Mouse (Mus musculus): ENCODE data around the gene Banf2. TPM values are rescaled to one million over a fixed set of nuclear protein-coding genes. Genes with fewer than 3 reads are reported as not detected.
A peak's percentile ranks its signal among the peaks of the same experiment; 100 is the strongest.

Banf2 gene
- polyA plus RNA-seq, 1 experiment, result not detected

GRCm38 (mm10) chr2:144094721-144095120 lies 61.9 kb downstream of the Banf2 start:
- no peak overlapping the region for H3K27ac ChIP-seq (ENCODE audit: insufficient read depth, low read depth, low read length)
- H3K27me3 ChIP-seq (replicated peaks; ENCODE audit: control insufficient read depth, insufficient read depth, low read length), result no peaks in the 10 kb centered on the region
- H3K4me1 ChIP-seq (ENCODE audit: control insufficient read depth, insufficient read depth, low read length), result no peaks in the 10 kb centered on the region
- WGBS, result 98% methylated on average over 1 of the region's 1 CpGs
- H3K4me3 ChIP-seq (ENCODE audit: insufficient read depth, low read depth, low read length), result no peak overlapping the region
- TF ChIP-seq POLR2A (IDR thresholded peaks at IDR 0.05; ENCODE audit: low read depth, low read length), result no peak
- TF ChIP-seq CTCF (conservative IDR thresholded peaks at IDR 0.05; ENCODE audit: insufficient read depth, insufficient read length, low read depth, low read length), result no peak
- no peaks in the 10 kb centered on the region for H3K36me3 ChIP-seq (ENCODE audit: control insufficient read depth, insufficient read depth, low read length)
- DNase-seq, result no peak

GRCm38 (mm10) chr2:144101463-144101961 lies 68.7 kb downstream of the Banf2 start:
- no peak for TF ChIP-seq POLR2A (IDR thresholded peaks at IDR 0.05; ENCODE audit: low read depth, low read length)
- no peak for TF ChIP-seq CTCF (conservative IDR thresholded peaks at IDR 0.05; ENCODE audit: insufficient read depth, insufficient read length, low read depth, low read length)
- no peak overlapping the region for H3K4me3 ChIP-seq (ENCODE audit: insufficient read depth, low read depth, low read length)
- DNase-seq, result no peak
- no peaks in the 10 kb centered on the region for H3K4me1 ChIP-seq (ENCODE audit: control insufficient read depth, insufficient read depth, low read length)
- 42% methylated on average over 13 of the region's 13 CpGs for WGBS
- H3K27me3 ChIP-seq (replicated peaks; ENCODE audit: control insufficient read depth, insufficient read depth, low read length), result no peaks in the 10 kb centered on the region
- H3K27ac ChIP-seq (ENCODE audit: insufficient read depth, low read depth, low read length), result no peak overlapping the region
- no peaks in the 10 kb centered on the region for H3K36me3 ChIP-seq (ENCODE audit: control insufficient read depth, insufficient read depth, low read length)

- no peaks in the 10 kb centered on the region for H3K27me3 ChIP-seq (replicated peaks; ENCODE audit: control insufficient read depth, insufficient read depth, low read length)
- no peaks in the 10 kb centered on the region for H3K4me1 ChIP-seq (ENCODE audit: control insufficient read depth, insufficient read depth, low read length)
- peak; percentile 36 for DNase-seq
- H3K4me3 ChIP-seq (ENCODE audit: insufficient read depth, low read depth, low read length), result no peak overlapping the region
- H3K36me3 ChIP-seq (ENCODE audit: control insufficient read depth, insufficient read depth, low read length), result no peaks in the 10 kb centered on the region
- TF ChIP-seq POLR2A (IDR thresholded peaks at IDR 0.05; ENCODE audit: low read depth, low read length), result no peak
- TF ChIP-seq CTCF (conservative IDR thresholded peaks at IDR 0.05; ENCODE audit: insufficient read depth, insufficient read length, low read depth, low read length), result no peak
- H3K27ac ChIP-seq (ENCODE audit: insufficient read depth, low read depth, low read length), result no peak overlapping the region
- 83% methylated on average over 5 of the region's 5 CpGs for WGBS
Measured at GRCm38 (mm10) chr2:144107374-144107773, 74.5 kb downstream of the Banf2 start.

GRCm38 (mm10) chr2:144107810-144108209 lies 75.0 kb downstream of the Banf2 start:
- Histone ChIP-seq H3K36me3 (ENCODE audit: control insufficient read depth, insufficient read depth, low read length) (no peaks in the 10 kb centered on the region), H3K4me1 (ENCODE audit: control insufficient read depth, insufficient read depth, low read length) (no peaks in the 10 kb centered on the region), H3K4me3 (ENCODE audit: insufficient read depth, low read depth, low read length) (no peak overlapping the region), H3K27me3 (replicated peaks; ENCODE audit: control insufficient read depth, insufficient read depth, low read length) (no peaks in the 10 kb centered on the region), H3K27ac (ENCODE audit: insufficient read depth, low read depth, low read length) (no peak overlapping the region)
- DNase-seq, result no peak
- TF ChIP-seq POLR2A (IDR thresholded peaks at IDR 0.05; ENCODE audit: low read depth, low read length), result no peak
- TF ChIP-seq CTCF (conservative IDR thresholded peaks at IDR 0.05; ENCODE audit: insufficient read depth, insufficient read length, low read depth, low read length), result no peak
- 84% methylated on average over 2 of the region's 2 CpGs for WGBS

GRCm38 (mm10) chr2:144108376-144108775 lies 75.5 kb downstream of the Banf2 start:
- Histone ChIP-seq H3K36me3 (ENCODE audit: control insufficient read depth, insufficient read depth, low read length) (no peaks in the 10 kb centered on the region), H3K4me3 (ENCODE audit: insufficient read depth, low read depth, low read length) (no peak overlapping the region), H3K4me1 (ENCODE audit: control insufficient read depth, insufficient read depth, low read length) (no peaks in the 10 kb centered on the region), H3K27me3 (replicated peaks; ENCODE audit: control insufficient read depth, insufficient read depth, low read length) (no peaks in the 10 kb centered on the region), H3K27ac (ENCODE audit: insufficient read depth, low read depth, low read length) (no peak overlapping the region)
- 75% methylated on average over 3 of the region's 3 CpGs for WGBS
- TF ChIP-seq POLR2A (IDR thresholded peaks at IDR 0.05; ENCODE audit: low read depth, low read length) (no peak), CTCF (conservative IDR thresholded peaks at IDR 0.05; ENCODE audit: insufficient read depth, insufficient read length, low read depth, low read length) (no peak)
- no peak for DNase-seq

- TF ChIP-seq POLR2A (IDR thresholded peaks at IDR 0.05; ENCODE audit: low read depth, low read length), result no peak
- TF ChIP-seq CTCF (conservative IDR thresholded peaks at IDR 0.05; ENCODE audit: insufficient read depth, insufficient read length, low read depth, low read length), result no peak
- WGBS, result 76% methylated on average over 7 of the region's 7 CpGs
- no peak overlapping the region for H3K4me3 ChIP-seq (ENCODE audit: insufficient read depth, low read depth, low read length)
Measured at GRCm38 (mm10) chr2:144111966-144112365, 79.1 kb downstream of the Banf2 start.

GRCm38 (mm10) chr2:144112666-144113065 lies 79.8 kb downstream of the Banf2 start:
- TF ChIP-seq POLR2A (IDR thresholded peaks at IDR 0.05; ENCODE audit: low read depth, low read length) (no peak), CTCF (conservative IDR thresholded peaks at IDR 0.05; ENCODE audit: insufficient read depth, insufficient read length, low read depth, low read length) (no peak)
- Histone ChIP-seq H3K4me3 (ENCODE audit: insufficient read depth, low read depth, low read length) (no peak overlapping the region), H3K36me3 (ENCODE audit: control insufficient read depth, insufficient read depth, low read length) (no peaks in the 10 kb centered on the region), H3K4me1 (ENCODE audit: control insufficient read depth, insufficient read depth, low read length) (no peaks in the 10 kb centered on the region), H3K27ac (ENCODE audit: insufficient read depth, low read depth, low read length) (no peak overlapping the region), H3K27me3 (replicated peaks; ENCODE audit: control insufficient read depth, insufficient read depth, low read length) (no peaks in the 10 kb centered on the region)
- 81% methylated on average over 5 of the region's 5 CpGs for WGBS
- no peak for DNase-seq

More at GRCm38 (mm10) chr2:144111966-144112365, 79.1 kb downstream of the Banf2 start:
- peak; percentile 8 for DNase-seq
- no peak overlapping the region for H3K27ac ChIP-seq (ENCODE audit: insufficient read depth, low read depth, low read length)
- H3K36me3 ChIP-seq (ENCODE audit: control insufficient read depth, insufficient read depth, low read length), result no peaks in the 10 kb centered on the region
- H3K27me3 ChIP-seq (replicated peaks; ENCODE audit: control insufficient read depth, insufficient read depth, low read length), result no peaks in the 10 kb centered on the region
- no peaks in the 10 kb centered on the region for H3K4me1 ChIP-seq (ENCODE audit: control insufficient read depth, insufficient read depth, low read length)
